Mouse (Mus musculus) limb, embryonic 10.5 days (tissue): ENCODE results near the gene Akap11. TPM values are rescaled to one million over a fixed set of nuclear protein-coding genes. Genes with fewer than 3 reads are reported as not detected.
A peak's percentile ranks its signal among the peaks of the same experiment; 100 is the strongest.

Source experiments
- DNase-seq: peaks from one replicate; pipeline ENCODE4 v3.0.0-alpha.2; 2017; ENCODE audit warnings: low spot score
- H3K27ac ChIP-seq: fragments of 300-500 bp; sonication (generic); 2 replicates; pipeline ENCODE4 v1.5.1; 2016; ENCODE audit warnings: mild to moderate bottlenecking
- H3K27me3 ChIP-seq: fragments of 300-500 bp; sonication (generic); 2 replicates; pipeline ENCODE4 v1.6.1; 2016; ENCODE audit warnings: low read depth, mild to moderate bottlenecking; ENCODE audit not compliant: poor library complexity, severe bottlenecking
- H3K36me3 ChIP-seq: fragments of 300-500 bp; sonication (generic); 2 replicates; pipeline ENCODE4 v1.6.1; 2016; ENCODE audit warnings: mild to moderate bottlenecking, moderate library complexity
- H3K4me1 ChIP-seq: fragments of 300-500 bp; sonication (generic); 2 replicates; pipeline ENCODE4 v1.6.1; 2016
- H3K4me3 ChIP-seq: fragments of 300-500 bp; sonication (generic); 2 replicates; pipeline ENCODE4 v1.5.1; 2016; ENCODE audit warnings: mild to moderate bottlenecking, moderate library complexity
- H3K9me3 ChIP-seq: fragments of 300-500 bp; sonication (generic); replicated peaks from 2 replicates; pipeline ENCODE4 v1.6.1; 2016; ENCODE audit warnings: mild to moderate bottlenecking
- WGBS: fragments of 180-500 bp; shearing (Covaris S2); methylation state at CpG from one replicate; pipeline ENCODE4 v1.1.7; 2016; 5-methylcytosine and 5-hydroxymethylcytosine counted together
- polyA plus RNA-seq: library from polyadenylated mRNA; unstranded; fragments of >200 nt; fragmentation: Nextera tagmentation; extraction: Ambion mirVana; gene quantifications from 2 replicates; pipeline ENCODE4 v1.2.1, GENCODE M21; 2016

Gene Akap11
- polyA plus RNA-seq, 1 experiment from 2014 or later: 21.9 TPM

GRCm38 (mm10) chr14:78541319-78541718 is 4.7 kb upstream of the Akap11 start:
- no peak overlapping the region for H3K4me3 ChIP-seq

GRCm38 (mm10) chr14:78539821-78540220 is 3.2 kb upstream of the Akap11 start:
- peaks cover 33% of the 10 kb centered on the region for H3K4me1 ChIP-seq
- H3K4me3 ChIP-seq: no peak overlapping the region
- no peaks in the 10 kb centered on the region for H3K36me3 ChIP-seq
- no peaks in the 10 kb centered on the region for H3K9me3 ChIP-seq
- H3K27ac ChIP-seq: no peak overlapping the region
- no peak for DNase-seq
- H3K27me3 ChIP-seq: no peaks in the 10 kb centered on the region
- WGBS: 92% methylated on average over 1 of the region's 1 CpGs

More at GRCm38 (mm10) chr14:78541319-78541718, 4.7 kb upstream of the Akap11 start:
- peaks cover 27% of the 10 kb centered on the region for H3K4me1 ChIP-seq
- H3K27me3 ChIP-seq: no peaks in the 10 kb centered on the region
- no peak for DNase-seq
- 92% methylated on average over 3 of the region's 3 CpGs for whole genome bisulfite sequencing
- no peaks in the 10 kb centered on the region for H3K36me3 ChIP-seq
- H3K9me3 ChIP-seq: no peaks in the 10 kb centered on the region
- no peak overlapping the region for H3K27ac ChIP-seq

GRCm38 (mm10) chr14:78538572-78539320 is 2.1 kb upstream of the Akap11 start:
- Histone ChIP-seq H3K4me3 (no peak overlapping the region), H3K9me3 (no peaks in the 10 kb centered on the region), H3K27me3 (no peaks in the 10 kb centered on the region), H3K36me3 (no peaks in the 10 kb centered on the region), H3K27ac (peak overlapping the region; percentile 81), H3K4me1 (peaks cover 36% of the 10 kb centered on the region)
- DNase-seq: peak; percentile 67
- WGBS: 31% methylated on average over 5 of the region's 5 CpGs

- no peaks in the 10 kb centered on the region for H3K27me3 ChIP-seq
- 49% methylated on average over 6 of the region's 6 CpGs for WGBS
- H3K4me1 ChIP-seq: peaks cover 36% of the 10 kb centered on the region
- peak overlapping the region; percentile 93 for H3K4me3 ChIP-seq
- peak overlapping the region; percentile 97 for H3K27ac ChIP-seq
- no peaks in the 10 kb centered on the region for H3K9me3 ChIP-seq
- 0 out of 2 replicates have a peak, but pooled peaks cover 2% of the 10 kb centered on the region for H3K36me3 ChIP-seq
- no peak for DNase-seq
Measured at GRCm38 (mm10) chr14:78537551-78537950, 943 bp upstream of the Akap11 start.

GRCm38 (mm10) chr14:78535366-78535765 is 1.2 kb downstream of the Akap11 start:
- no peaks in the 10 kb centered on the region for H3K9me3 ChIP-seq
- H3K4me3 ChIP-seq: peak overlapping the region; percentile 93
- H3K27ac ChIP-seq: peak overlapping the region; percentile 97
- no peak for DNase-seq
- no peaks in the 10 kb centered on the region for H3K27me3 ChIP-seq
- 63% methylated on average over 2 of the region's 2 CpGs for WGBS
- 0 out of 2 replicates have a peak, but pooled peaks cover 2% of the 10 kb centered on the region for H3K36me3 ChIP-seq
- H3K4me1 ChIP-seq: peaks cover 37% of the 10 kb centered on the region

- 0 out of 2 replicates have a peak, but pooled peaks cover 2% of the 10 kb centered on the region for H3K36me3 ChIP-seq
- WGBS: 97% methylated on average over 5 of the region's 5 CpGs
- no peak overlapping the region for H3K27ac ChIP-seq
- no peak for DNase-seq
- no peak overlapping the region for H3K4me3 ChIP-seq
- no peaks in the 10 kb centered on the region for H3K9me3 ChIP-seq
- no peaks in the 10 kb centered on the region for H3K27me3 ChIP-seq
- H3K4me1 ChIP-seq: peaks cover 43% of the 10 kb centered on the region
Measured at GRCm38 (mm10) chr14:78534651-78535050, 2.0 kb downstream of the Akap11 start.

- H3K27ac ChIP-seq: no peak overlapping the region
- H3K27me3 ChIP-seq: no peaks in the 10 kb centered on the region
- 90% methylated on average over 3 of the region's 3 CpGs for WGBS
- no peak overlapping the region for H3K4me3 ChIP-seq
- peaks cover 43% of the 10 kb centered on the region for H3K4me1 ChIP-seq
- 0 out of 2 replicates have a peak, but pooled peaks cover 2% of the 10 kb centered on the region for H3K36me3 ChIP-seq
- no peaks in the 10 kb centered on the region for H3K9me3 ChIP-seq
- no peak for DNase-seq
Measured at GRCm38 (mm10) chr14:78533701-78534100, 2.9 kb downstream of the Akap11 start.

GRCm38 (mm10) chr14:78532345-78532744 is 4.3 kb downstream of the Akap11 start:
- no peak overlapping the region for H3K27ac ChIP-seq
- H3K9me3 ChIP-seq: no peaks in the 10 kb centered on the region
- no peak for DNase-seq
- peaks cover 33% of the 10 kb centered on the region for H3K4me1 ChIP-seq
- H3K4me3 ChIP-seq: no peak overlapping the region
- 0 out of 2 replicates have a peak, but pooled peaks cover 2% of the 10 kb centered on the region for H3K36me3 ChIP-seq
- WGBS: 95% methylated on average over 6 of the region's 6 CpGs
- no peaks in the 10 kb centered on the region for H3K27me3 ChIP-seq

GRCm38 (mm10) chr14:78530256-78530655 is 6.4 kb downstream of the Akap11 start:
- no peak for DNase-seq
- Histone ChIP-seq H3K4me3 (no peak overlapping the region), H3K27me3 (no peaks in the 10 kb centered on the region), H3K9me3 (no peaks in the 10 kb centered on the region), H3K36me3 (peaks cover 8% of the 10 kb centered on the region; the same call in 1 of the 2 replicates), H3K27ac (no peak overlapping the region), H3K4me1 (peaks cover 43% of the 10 kb centered on the region)
- WGBS: 63% methylated on average over 3 of the region's 3 CpGs

GRCm38 (mm10) chr14:78528461-78529425 is 7.9 kb downstream of the Akap11 start:
- H3K9me3 ChIP-seq: no peaks in the 10 kb centered on the region
- no peak for DNase-seq
- WGBS: 93% methylated on average over 8 of the region's 8 CpGs
- no peaks in the 10 kb centered on the region for H3K27me3 ChIP-seq
- no peak overlapping the region; the same call in 1 of the 2 replicates for H3K27ac ChIP-seq
- no peak overlapping the region for H3K4me3 ChIP-seq
- peaks cover 8% of the 10 kb centered on the region; the same call in 1 of the 2 replicates for H3K36me3 ChIP-seq
- H3K4me1 ChIP-seq: peaks cover 39% of the 10 kb centered on the region

- Histone ChIP-seq H3K36me3 (peaks cover 7% of the 10 kb centered on the region), H3K27ac (no peak overlapping the region), H3K9me3 (no peaks in the 10 kb centered on the region), H3K4me3 (no peak overlapping the region), H3K4me1 (peaks cover 39% of the 10 kb centered on the region), H3K27me3 (no peaks in the 10 kb centered on the region)
- 73% methylated on average over 6 of the region's 6 CpGs for WGBS
- no peak for DNase-seq
Measured at GRCm38 (mm10) chr14:78526907-78527306, 9.7 kb downstream of the Akap11 start.

- peaks cover 11% of the 10 kb centered on the region for H3K36me3 ChIP-seq
- WGBS: 47% methylated on average over 3 of the region's 3 CpGs
- peaks cover 39% of the 10 kb centered on the region for H3K4me1 ChIP-seq
Measured at GRCm38 (mm10) chr14:78526475-78526874, 10.1 kb downstream of the Akap11 start.

More at GRCm38 (mm10) chr14:78526475-78526874, 10.1 kb downstream of the Akap11 start:
- Histone ChIP-seq H3K4me3 (no peak overlapping the region), H3K27me3 (no peaks in the 10 kb centered on the region), H3K27ac (no peak overlapping the region), H3K9me3 (no peaks in the 10 kb centered on the region)
- no peak for DNase-seq
